Mouse (Mus musculus) embryonic fibroblast, embryonic 13.5 days (primary cell): Measurements from ENCODE around the gene Mef2b.

ENCODE experiments used
- CTCF ChIP-seq: IDR thresholded peaks from 2 replicates; pipeline ENCODE4 v1.5.1; 2011; ENCODE audit warnings: mild to moderate bottlenecking, control low read depth, low read length, moderate library complexity, borderline replicate concordance; ENCODE audit not compliant: insufficient read depth
- POLR2A ChIP-seq: IDR thresholded peaks from 2 replicates; pipeline ENCODE4 v1.6.1; 2011; ENCODE audit warnings: low read depth, mild to moderate bottlenecking, control low read depth, low read length, moderate library complexity

DNA sequence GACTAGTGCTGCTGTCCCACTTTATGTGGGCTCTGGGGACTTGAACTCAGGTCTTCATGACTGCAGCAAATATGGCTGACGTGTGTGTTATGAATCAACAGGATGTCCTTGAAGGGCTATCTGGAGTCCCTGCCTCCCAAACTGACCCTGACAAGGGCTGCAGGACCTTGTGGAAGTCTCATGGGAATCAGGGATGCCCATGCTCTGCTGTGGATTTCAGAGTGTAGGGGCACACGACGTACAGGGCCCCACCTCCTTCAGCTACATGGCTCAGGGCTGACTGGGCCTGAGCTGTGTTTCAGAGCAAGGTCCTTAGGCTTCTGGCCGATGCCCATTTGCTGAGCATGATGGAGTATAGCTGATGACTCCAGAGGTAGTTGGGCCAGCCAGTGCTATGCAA, 43.7 kb downstream of the Mef2b start:
- TF ChIP-seq POLR2A (no peak), CTCF (no peak)
